Mouse (Mus musculus) urinary bladder, postnatal 36 days (tissue): ENCODE results near the gene Nek9.
A peak's percentile ranks its signal among the peaks of the same experiment; 100 is the strongest.
"Not testable (repeated sequence)": the region's sequence is repeated elsewhere in the genome, so short reads cannot be mapped to it uniquely, and the experiment has no call there.

Experiments
- DNase-seq, 2 experiments: peaks; one replicate each; pipeline ENCODE4 v3.0.0; 2022; ENCODE audit warnings: low spot score in 2 of 2, mixed read lengths in 1 of 2

The Nek9 gene

DNA sequence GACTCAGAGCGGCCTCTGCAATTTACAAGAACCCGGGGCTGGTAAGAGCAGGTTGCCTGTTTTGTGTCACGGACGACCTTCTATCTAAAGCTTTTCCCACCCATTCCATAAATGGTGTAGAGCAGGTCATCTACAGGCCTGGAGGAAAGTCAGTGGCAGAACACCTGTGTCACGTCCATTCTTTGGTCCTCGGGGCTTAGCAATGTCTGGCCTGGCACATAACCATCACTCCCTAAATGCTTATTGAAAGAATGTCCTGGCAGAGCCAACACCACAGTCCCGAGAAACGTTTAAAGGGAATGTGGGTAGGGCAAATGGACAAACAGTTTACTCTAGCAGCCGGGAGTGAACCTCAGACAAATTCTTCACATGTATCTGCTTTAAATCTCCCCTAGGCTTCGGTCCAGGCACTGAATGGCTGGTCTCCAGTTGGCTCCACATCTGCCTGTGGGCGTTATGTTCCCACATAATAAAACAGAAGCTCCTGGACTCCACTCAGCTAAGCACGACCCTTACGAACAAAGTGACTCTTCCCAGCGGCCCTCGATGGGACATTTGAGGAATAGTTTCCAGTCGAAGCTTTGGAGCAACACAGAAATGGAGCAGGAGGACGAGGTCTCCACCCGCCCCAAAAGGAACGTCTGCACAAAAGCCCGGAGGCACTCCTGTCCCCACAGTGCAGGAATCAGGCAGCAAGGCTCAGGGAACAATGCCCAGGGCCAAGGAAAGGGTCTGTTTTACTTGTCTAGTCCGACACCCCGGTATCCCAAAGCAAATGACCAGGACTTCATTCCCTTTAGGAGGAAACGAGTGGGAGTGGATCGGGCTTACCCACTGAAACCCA, 49.8 kb downstream of the Nek9 start:
- peak in 1 of 2 experiments; percentile 56 for DNase-seq

DNA sequence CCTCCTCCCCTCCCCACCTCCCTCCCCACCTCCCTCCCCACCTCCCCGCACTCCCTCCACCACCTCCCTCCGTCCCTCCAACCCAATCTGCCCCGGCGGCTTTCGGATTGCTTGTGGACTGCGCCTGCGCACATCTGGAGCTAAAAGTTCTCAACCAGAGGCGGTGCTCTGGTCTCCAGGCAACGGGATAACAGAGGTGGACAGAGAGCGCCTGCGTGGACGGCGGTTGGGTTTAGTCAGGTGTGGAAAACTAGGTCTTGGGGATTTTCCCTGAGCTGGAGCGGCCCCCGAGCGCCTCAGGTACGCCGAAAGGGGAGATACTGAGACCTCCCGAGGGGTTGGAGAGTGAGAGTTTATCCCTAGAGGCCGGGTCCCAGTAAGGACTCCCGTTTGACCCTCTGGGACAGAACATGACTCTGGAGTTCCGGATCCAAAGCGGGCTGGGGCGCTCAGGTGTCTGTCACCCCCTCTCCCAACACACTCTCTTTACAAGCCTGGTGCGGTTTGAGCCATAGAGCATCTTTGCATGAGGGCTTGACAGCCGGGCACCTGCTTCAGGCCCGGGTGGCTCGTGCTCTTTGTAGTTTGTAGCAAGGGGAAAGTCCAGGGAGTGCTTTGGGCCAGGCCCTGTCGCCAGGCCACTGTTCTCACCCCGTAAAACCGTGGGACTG, 50.5 kb downstream of the Nek9 start, which contains the start of gene Zc2hc1c:
Gene Zc2hc1c (plus strand): TSS at position 106 of the 671 bp plus-strand sequence.
- peak; percentile 81 to 90 for DNase-seq

DNA sequence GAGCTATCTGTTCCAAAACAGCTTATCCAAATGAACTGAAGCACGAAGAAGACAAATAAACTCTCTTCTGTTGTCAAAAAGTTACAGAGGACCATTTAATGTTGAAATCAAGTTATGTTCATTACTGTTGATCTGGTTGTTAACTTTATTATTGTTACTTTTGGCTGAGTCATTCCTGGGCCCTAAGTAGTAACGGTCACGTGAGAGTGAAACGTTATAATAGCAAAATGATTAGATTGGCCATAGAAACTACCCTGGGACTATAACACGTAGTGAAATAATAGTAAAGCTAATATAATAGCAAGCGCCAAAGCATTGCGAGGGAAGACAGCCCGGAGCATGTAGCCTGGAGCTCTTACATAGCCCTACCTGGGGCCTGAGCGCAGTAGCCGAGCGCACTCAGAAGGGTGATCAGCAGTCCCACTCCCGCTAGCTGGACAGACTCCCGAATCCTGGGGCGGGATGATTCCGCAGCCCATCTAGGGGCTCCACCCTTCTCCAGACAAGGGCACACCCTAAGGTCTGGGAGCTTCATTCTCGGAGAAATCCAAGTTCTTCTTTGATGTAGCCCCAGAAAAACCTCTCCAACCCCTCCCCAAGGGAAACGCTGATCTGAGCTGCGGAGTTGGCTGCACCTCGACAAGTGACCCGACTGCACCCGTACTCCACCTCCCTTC, 51.2 kb downstream of the Nek9 start, which contains the start of gene Acyp1:
Gene Acyp1 (minus strand): TSS at position 630 of the 677 bp plus-strand sequence.
- peak; percentile 59 to 60 for DNase-seq

DNA sequence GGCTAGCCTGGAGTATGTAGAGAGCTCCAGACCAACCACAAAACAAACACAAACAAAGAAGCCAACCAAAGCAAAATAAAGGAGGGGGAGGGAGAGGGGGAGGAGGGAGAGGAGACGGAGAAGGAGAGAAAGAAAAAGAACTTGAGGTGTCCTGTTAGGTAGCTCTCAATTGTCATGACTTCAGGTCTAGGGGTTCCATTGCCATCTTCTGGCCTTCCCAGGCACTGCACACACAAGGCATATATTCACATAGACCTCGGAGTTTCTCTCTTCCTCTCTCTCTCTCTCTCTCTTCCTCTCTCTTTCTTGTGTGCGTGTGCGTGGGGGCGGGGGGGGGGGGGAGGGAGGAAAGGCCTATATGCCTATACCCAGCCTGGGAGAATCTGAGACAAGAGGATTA, 52.2 kb downstream of the Nek9 start:
- DNase-seq: no peak

DNA sequence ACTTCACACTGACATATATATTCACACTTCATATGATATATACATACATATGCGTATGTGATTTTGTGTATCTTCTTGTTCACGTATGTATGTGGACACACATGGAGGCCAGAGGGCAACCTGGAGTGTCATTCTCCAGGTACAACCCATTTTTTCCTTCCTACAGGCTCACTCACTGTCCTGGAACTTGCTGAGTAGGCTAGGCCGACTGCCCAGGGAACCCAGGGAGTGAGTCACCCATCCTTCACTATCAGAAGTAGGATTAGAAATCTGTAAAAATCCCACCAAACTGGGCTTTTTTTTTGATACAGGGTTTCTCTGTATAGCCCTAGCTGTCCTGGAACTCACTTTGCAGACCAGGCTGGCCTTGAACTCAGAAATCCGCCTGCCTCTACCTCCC, 54.2 kb downstream of the Nek9 start:
- no peak for DNase-seq

DNA sequence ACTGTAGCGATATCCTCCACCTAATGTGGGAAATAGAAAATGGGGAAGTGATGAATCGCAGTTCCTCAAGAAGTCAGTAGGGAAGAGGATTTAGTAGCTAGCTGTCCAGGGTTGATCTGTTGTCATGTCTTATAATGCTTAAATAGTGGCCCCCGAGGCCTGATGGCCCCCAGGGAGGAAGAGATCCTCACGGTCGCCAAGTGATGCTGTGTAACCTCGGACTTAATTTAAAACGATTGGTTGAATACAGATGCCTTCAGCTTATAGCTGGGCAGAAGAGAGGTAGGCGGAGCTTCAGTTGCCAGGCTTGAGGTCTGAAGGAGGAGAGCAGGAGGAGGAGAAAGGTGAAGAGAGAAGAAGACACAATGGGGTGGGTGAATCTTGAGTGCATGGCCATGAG, 54.8 kb downstream of the Nek9 start:
- DNase-seq: no peak

DNA sequence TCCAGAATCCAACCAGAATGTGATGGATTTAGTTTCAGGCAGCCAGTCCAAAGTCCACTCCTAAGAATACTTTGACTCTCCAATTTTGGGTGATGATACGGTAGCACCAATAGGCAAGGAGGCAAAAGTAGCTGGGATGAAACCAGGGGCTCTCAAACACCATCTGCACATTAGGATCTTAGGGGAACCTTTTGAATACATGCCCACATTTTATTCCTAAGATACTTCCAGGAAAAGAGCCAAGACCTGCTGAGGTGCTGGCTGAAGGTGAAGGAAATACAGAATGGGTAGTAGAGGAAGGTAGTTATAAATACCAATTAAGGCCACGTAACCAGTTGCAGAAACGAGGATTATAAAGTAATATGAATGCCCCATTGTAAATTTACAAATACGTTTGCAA, 57.4 kb downstream of the Nek9 start:
- not testable (repeated sequence) for DNase-seq

DNA sequence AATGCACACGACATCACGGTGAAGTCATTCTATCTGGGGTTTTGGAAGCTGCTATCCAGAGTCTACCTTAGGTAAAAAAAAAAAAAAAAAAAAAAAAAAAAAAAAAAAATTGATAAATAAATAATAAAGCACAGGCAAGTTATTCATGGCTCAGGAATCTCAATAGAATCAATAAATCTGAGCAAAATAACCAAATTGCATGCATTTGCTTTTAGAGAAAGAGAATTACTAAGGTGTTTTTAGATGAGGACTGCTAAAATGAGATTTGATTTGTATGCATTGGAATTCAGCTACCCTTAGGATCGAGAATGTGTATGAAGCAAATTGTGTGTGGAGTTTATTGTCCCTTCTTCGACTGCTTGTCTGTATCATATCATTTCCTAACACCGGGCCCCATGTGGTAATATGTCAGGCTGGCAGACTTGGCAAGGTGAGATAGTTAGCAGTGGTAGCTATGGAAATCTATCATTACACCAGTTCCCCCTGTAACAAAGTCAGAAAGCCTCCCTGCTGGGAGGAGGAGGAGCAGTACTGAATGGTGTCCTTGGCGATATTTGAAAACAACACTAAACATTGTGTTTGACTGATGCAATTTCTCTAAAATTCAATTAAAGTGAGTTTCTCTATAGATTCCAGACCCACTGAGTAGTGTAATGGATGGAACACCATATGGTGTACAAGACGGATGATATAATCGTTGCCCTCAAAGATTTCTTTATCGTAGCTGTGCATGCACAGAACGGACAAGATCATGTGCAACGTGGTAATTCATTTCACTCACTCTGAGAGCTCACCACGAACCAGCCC, 58.1 kb downstream of the Nek9 start:
- DNase-seq: no peak

DNA sequence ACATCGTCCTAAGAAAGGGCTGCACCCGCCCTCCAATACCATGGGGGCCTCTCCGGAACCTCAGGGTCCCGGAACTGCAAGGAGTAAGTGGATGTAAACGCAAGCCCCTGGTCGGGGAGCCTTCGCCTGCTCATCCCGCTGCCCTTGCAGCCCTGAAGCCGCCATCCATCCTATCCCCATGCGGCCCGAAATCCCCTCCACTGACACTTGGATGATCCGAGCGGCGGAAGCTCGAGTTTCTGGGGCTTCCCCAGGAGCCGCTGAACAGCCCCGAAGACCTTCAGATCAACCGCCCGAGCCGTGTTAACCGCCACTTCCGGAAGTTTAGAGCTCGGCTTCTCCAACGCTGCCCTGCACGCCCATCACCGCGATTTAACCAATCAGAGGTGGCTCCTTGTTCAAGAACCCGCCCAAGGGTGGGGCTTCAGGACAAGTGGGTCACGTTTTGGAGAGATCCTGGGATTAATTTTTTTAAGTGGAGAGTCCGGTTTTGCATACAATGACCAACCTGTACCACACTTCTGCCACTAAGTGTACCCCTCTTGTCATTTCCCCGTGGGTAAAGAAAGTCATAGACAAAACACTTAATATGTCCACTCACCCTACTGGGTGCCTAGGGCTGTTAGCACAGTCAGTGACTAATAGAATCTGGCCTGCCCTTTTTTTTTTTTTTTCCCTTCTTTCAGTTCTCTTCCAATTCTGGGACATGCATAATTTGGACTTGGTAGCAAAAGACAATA, 58.9 kb downstream of the Nek9 start:
- peak; percentile 98 to 99 for DNase-seq

DNA sequence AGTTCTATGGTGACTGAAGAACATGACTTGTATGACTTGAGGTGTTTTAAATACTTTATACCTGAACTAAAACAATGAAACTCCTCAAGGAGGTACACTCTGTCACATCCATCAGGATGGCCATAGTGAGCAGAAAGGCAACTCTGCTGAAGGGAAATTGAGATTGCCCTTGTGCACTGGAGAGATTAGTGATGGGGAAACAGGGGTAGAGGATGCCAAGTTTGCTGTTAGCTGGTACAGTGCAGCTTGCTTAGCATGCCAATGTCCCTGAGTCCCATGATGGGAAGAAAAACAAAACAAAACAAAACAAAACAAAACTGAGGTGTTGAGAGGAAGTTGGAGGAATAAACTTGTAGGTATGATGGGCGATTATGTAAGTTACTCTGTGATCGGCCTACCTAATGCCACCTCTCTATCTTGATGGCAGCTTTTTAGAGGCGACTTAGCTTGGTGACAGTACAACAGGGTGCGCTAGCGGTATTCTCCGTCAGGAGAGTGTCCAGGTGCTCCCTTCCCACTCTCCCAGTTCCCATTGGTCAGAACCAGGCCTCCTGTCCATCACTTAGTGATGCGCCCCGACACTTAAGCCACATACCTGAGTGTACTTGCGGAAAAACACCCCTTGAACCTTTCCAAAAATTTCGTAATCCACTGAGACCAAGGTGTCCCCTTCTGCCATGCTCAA, 59.6 kb downstream of the Nek9 start:
- DNase-seq: no peak

DNA sequence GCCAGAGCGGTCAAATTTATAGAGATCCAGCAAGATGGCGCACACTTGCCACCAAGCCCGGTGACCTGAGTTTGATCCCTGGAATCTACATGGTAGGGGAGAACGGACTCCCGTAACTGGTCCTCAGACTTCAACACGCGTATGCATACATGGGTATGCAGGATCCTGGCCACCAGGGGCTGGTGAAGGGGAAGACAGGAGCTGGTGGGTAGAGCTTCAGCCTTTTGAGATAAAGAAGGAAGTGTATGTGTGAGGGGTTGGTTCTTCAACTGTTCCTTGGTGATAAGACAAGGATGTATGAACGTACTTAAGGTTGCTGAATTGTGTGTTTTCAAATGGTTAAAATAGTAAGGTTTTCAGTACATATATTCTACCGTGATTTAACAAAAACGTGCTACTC, 60.2 kb downstream of the Nek9 start:
- DNase-seq: no peak

DNA sequence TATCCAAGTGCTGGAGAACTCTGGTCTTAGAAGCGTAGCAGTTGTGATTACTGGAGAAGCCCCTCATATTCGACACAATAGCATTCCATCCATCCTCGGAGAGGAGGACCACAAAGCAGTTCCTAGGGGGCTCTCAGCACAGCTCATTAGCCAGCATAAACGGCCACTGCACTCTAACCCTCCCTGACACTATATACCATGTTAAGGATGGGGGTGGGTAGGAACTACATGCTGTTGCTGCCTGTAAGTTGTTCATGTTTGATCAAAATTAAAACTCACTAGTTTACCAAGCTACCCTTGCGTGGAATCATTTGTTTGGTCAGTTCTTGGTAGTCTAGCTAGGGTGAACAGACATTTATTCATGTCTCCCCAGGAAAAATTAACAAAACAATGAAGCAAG, 62.9 kb downstream of the Nek9 start:
- DNase-seq: no peak

DNA sequence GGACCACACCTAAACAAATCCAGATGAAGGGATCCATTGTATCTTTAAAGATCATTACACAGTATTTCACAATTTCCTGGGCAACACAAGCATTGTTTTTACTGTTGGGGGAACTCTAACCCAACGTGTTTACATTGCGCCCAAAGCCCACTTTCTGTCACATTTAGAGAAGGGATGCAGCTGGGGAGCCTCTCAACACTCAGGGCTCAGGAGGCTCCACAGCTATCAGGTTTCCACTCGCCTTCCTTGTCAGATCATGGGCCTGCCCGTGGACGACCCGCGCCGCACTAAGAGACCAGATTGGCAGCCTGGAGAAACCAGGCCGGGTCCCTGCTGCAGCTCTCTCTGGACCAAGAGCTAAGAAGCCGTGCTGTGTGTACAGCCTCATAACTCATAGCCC, 65.7 kb downstream of the Nek9 start:
- peak in 1 of 2 experiments; percentile 33 for DNase-seq

DNA sequence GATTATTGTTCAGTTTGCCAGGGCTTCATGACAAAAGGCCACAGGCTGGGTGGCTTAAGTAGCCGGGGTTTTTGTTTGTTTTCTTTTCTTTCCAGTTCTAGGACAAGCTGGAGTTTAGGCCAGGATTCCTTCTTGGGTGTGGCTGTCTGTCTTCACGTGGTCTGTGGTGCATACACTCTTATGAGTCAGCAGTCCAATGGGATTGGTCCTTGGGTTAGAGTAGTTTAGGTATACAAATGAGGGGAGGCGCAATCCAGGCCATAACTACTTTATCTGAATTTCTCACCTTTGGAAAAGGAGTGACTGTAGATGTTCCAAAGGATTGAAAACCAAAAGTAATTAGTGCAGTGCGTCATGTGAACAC, 67.3 kb downstream of the Nek9 start:
- DNase-seq: no peak

DNA sequence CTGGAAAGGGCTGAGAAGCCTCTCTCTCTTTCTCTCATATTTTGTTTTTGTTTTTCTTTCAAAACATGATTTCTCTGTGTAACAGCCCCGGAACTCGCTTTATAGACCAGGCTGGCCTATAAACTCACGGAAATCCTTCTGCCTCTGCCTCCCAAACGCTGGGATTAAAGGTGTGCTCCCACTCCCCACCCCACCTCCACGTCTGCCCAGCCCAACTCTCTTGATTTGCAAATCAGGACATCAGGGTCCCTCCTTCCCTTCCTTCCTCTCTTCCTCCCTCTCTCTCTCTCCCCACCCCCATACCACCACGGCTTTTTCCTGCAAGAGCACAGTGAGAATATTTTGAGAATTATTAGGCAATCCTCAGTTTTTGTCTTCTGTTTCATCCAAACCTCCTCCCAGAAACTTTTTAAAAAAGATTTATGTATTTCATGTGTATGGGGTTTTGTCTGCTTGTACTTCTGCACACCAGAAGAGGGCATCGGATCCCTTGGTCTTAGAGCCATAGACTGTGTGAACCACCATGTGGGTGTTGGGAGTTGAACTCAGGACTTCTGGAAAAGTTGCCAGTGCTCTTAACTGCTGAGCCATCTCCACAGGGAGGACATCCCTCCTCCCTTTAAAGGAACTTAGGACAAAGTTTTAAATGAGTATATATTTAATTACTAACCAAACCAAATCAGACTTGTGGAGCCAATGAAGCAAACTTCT, 67.9 kb downstream of the Nek9 start:
- DNase-seq: no peak

DNA sequence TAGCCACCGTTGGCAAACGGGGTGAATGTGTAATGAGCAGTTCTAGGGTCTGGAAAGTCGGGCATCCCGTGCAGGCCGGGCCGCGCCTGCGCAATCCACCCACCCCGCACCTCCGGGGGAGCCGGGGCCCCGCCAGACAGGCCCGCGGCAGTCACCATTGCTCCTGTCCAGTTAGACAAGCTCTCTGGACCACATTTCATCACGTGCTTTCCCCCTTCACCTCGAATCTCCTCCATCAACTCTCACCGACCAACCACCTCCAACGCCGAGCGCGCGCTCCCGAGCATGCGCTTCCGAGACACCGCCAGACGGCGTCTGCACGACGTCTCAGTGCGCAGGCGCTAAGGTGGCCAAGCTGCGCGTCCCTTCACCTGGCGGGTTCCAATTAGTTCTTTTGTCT, 68.8 kb downstream of the Nek9 start, which contains the start of gene Mlh3:
Gene Mlh3 (minus strand): TSS at position 281 of the 400 bp plus-strand sequence.
- DNase-seq: peak; percentile 78 to 86

DNA sequence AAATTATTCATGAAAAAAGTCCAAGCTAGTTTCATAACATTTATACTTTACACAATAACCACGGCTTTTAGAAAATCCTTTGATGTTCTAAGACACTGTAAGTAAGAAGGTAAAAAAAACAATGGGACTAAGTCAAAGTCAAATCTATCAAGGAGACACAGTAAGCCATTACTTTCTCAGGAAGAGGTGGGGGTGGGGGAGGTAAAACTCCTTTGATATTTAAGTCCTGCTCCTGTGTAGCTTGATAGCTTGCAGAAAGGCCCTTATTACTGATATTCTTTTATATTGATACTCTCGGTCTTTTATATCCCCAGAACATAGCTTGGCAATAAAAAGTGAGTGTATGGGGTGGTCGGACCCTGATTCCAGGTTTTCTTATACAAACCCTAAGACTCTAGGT, 69.3 kb downstream of the Nek9 start:
- DNase-seq: no peak

DNA sequence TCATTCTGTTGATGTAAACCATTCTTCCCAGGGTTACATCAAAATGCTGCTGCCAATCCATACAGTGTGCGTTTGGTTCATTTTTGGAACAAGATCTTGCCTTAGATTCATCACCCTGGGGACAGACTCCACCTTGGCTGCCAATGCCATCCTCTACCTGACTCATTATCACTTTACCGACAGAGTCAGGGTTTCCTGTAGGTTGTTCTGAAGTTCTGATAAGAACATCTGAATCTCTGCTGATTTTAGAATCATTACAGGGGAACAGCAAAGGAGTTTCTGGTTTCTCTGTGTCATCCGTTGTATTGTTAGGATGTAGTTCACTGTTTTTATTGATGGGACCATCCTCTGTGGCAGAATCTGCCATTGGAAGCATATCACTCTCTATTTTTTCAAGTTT, 72.9 kb downstream of the Nek9 start:
- no peak for DNase-seq

DNA sequence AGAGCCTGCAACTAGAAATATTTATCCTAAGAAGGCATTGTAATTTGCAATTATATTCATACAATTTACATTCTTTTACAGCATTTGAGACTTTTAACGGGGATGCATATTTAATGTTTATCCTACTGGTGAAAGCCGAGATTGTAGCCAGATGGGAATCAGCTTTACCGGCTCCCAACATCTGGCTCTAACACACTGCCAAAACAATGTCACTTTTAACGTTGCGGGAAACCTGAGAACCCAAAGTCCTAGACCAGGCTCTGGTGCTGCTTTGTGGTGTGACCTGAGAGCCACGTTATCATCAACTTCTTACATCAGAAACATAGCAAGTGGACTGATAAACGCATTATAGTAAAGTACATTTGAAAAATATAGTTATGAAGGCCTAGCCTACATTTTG, 74.2 kb downstream of the Nek9 start:
- DNase-seq: no peak

DNA sequence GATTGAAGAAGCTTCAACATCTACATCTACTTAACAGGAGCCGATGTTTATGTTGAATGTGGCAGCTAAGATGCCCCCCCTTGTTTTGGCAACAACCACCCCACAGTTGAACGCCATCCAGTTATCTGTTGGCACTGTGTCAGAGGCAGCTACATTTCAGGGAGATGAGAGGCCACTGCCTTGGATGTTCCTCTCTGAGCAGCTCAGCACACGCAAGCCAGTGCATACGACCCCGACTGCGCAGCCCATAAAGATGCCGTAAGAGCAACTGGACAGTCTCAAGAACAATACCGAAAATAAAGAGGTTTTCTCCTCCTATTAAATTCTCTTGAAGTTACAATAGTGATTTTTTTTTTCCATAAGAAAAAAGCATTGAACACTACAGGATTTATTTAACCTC, 74.6 kb downstream of the Nek9 start:
- no peak for DNase-seq
